ENCODE assay signal across 8 mouse cellular contexts in the genomic region with DNA sequence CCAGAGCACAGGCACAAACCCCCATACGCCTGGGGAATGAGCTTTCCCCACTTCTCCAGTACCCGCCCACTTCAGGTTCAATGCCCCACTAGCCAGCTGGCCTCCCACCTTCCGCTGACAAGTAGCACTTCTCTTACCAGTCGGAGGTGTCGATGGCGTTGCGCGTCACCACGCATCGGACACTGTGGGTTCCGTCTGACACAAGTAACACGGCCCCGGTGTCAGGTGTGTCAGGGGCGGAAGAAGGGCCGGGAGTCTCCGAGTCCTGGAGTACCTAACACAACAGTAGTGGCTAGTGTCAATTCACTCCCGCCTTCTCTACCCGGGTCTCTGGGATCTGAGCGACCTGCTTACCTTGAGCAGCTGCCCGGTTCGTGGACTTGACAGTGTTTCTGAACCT. TPM values are rescaled to one million over a fixed set of nuclear protein-coding genes. Genes with fewer than 3 reads are reported as not detected.
DNase-seq lines count a peak whose midpoint lies in the region; ATAC-seq lines count a peak whose summit lies in the region.

No protein-coding gene starts in this region.

- no peak for DNase-seq in kidney, adult 9 months
- peak; percentile 80 for DNase-seq in R1 (ENCODE audit: low read depth, low spot score)
- DNase-seq in kidney, postnatal 25 days = peak; percentile 62 to 82
- DNase-seq in lung, postnatal 10 days = peak; percentile 61
- peak; percentile 51 for DNase-seq in right cerebral cortex, postnatal 14 days
- no peak for DNase-seq in yolk sac, embryonic 10.5 days (ENCODE audit: low spot score)

- H3K9me3 ChIP-seq in kidney, embryonic 16.5 days (ENCODE audit: low read length) = no peaks in the 10 kb centered on the region
- no peaks in the 10 kb centered on the region for H3K9me3 ChIP-seq in forebrain, embryonic 13.5 days (replicated peaks)

- peak overlapping the region; percentile 95 for H3K27ac ChIP-seq in kidney, embryonic 16.5 days (ENCODE audit: low read length)
- H3K27ac ChIP-seq in forebrain, embryonic 13.5 days = peak overlapping the region; percentile 94; the same call in 1 of the 2 replicates

- H3K9ac ChIP-seq in kidney, embryonic 16.5 days (replicated peaks; ENCODE audit: low read length) = peak overlapping the region; percentile 74
- H3K9ac ChIP-seq in forebrain, embryonic 13.5 days = peak overlapping the region; percentile 80

- H3K36me3 ChIP-seq in kidney, embryonic 16.5 days (ENCODE audit: insufficient read depth, low read length) = peaks cover 41% of the 10 kb centered on the region
- peaks cover 62% of the 10 kb centered on the region for H3K36me3 ChIP-seq in forebrain, embryonic 13.5 days (ENCODE audit: poor library complexity, severe bottlenecking)

- ATAC-seq in kidney, embryonic 16.5 days (ENCODE audit: low FRiP score, low TSS enrichment) = peak; percentile 39
- no peak; the same call in 1 of the 2 replicates for ATAC-seq in forebrain, embryonic 13.5 days

- peak overlapping the region; percentile 71 for H3K4me3 ChIP-seq in kidney, embryonic 16.5 days (ENCODE audit: low read length)
- H3K4me3 ChIP-seq in forebrain, embryonic 13.5 days = peak overlapping the region; percentile 70

- no peaks in the 10 kb centered on the region for H3K27me3 ChIP-seq in kidney, embryonic 16.5 days (ENCODE audit: insufficient read depth, low read length)
- no peaks in the 10 kb centered on the region for H3K27me3 ChIP-seq in forebrain, embryonic 13.5 days

- peak overlapping the region; percentile 93 for H3K4me2 ChIP-seq in kidney, embryonic 16.5 days (replicated peaks; ENCODE audit: low read depth, low read length)
- H3K4me2 ChIP-seq in forebrain, embryonic 13.5 days = peak overlapping the region; percentile 96

- H3K4me1 ChIP-seq in kidney, embryonic 16.5 days (ENCODE audit: insufficient read depth, low read length) = peaks cover 19% of the 10 kb centered on the region
- peaks cover 22% of the 10 kb centered on the region for H3K4me1 ChIP-seq in forebrain, embryonic 13.5 days

- under 1% methylated on average over 21 of the region's 21 CpGs for WGBS in kidney, embryonic 16.5 days
- WGBS in forebrain, embryonic 13.5 days = under 1% methylated on average over 21 of the region's 21 CpGs

RNA-seq across cellular contexts. Expression of a gene that starts 0.3 kb away (rescaled TPM):
- 65.7 and 67.6 TPM in 2 replicates for polyA plus RNA-seq in kidney, embryonic 16.5 days (2015; fragmentation: Nextera tagmentation; extraction: Ambion mirVana)
- 98.3 and 99.2 TPM in 2 replicates for polyA plus RNA-seq in forebrain, embryonic 13.5 days (2015; fragmentation: Nextera tagmentation; extraction: Ambion mirVana)

RNA-seq across cellular contexts. Expression of a gene that starts 0.4 kb away (rescaled TPM):
- 18.0 and 20.1 TPM in 2 replicates for polyA plus RNA-seq in kidney, embryonic 16.5 days (2015; fragmentation: Nextera tagmentation; extraction: Ambion mirVana)
- polyA plus RNA-seq in forebrain, embryonic 13.5 days (2015; fragmentation: Nextera tagmentation; extraction: Ambion mirVana) = 42.1 and 43.6 TPM in 2 replicates

RNA-seq across cellular contexts. Expression of a gene that starts 6.9 kb away (rescaled TPM):
- not detected in 2 replicates for polyA plus RNA-seq in kidney, embryonic 16.5 days (2015; fragmentation: Nextera tagmentation; extraction: Ambion mirVana)
- 0.19 TPM in 1 of 2 replicates, not detected in the other for polyA plus RNA-seq in forebrain, embryonic 13.5 days (2015; fragmentation: Nextera tagmentation; extraction: Ambion mirVana)

RNA-seq across cellular contexts. Expression of a gene that starts 7.4 kb away (rescaled TPM):
- polyA plus RNA-seq in kidney, embryonic 16.5 days (2015; fragmentation: Nextera tagmentation; extraction: Ambion mirVana) = 29.0 and 34.1 TPM in 2 replicates
- polyA plus RNA-seq in forebrain, embryonic 13.5 days (2015; fragmentation: Nextera tagmentation; extraction: Ambion mirVana) = 27.4 and 29.5 TPM in 2 replicates

RNA-seq across cellular contexts. Expression of a gene that starts 14.5 kb away (rescaled TPM):
- 0.49 and 0.52 TPM in 2 replicates for polyA plus RNA-seq in kidney, embryonic 16.5 days (2015; fragmentation: Nextera tagmentation; extraction: Ambion mirVana)
- polyA plus RNA-seq in forebrain, embryonic 13.5 days (2015; fragmentation: Nextera tagmentation; extraction: Ambion mirVana) = 5.9 and 6.4 TPM in 2 replicates

Comparison
In these comparisons a context has a peak if more than half of its experiments do, and no peak if none do; other contexts are left out.
1. DNase-seq: peak in R1 (single experiment), kidney, postnatal 25 days (2 of 2), lung, postnatal 10 days (single experiment) and right cerebral cortex, postnatal 14 days (single experiment); none in kidney, adult 9 months (single experiment) and yolk sac, embryonic 10.5 days (single experiment).